Mouse (Mus musculus) stomach, postnatal 0 days (tissue): ENCODE measurements at regions not wholly inside any gene's neighbourhood (a gene's known extent, or its start where the extent isn't known, plus 50 kb on each side); places are given as distances from the start of the nearest gene placed in this dataset.

ENCODE experiments used
- ATAC-seq: fragments of 200-750 bp; cut with Nextera tagmentation; 2 replicates; pipeline ENCODE4 v1.8.0; 2017; ENCODE audit not compliant: low FRiP score, low TSS enrichment
- DNase-seq: peaks from one replicate; pipeline ENCODE4 v3.0.0-alpha.2; 2016; ENCODE audit warnings: low spot score
- H3K27ac ChIP-seq: fragments of 300-500 bp; sonication (generic); replicated peaks from 2 replicates; pipeline ENCODE4 v1.5.1; 2014; ENCODE audit warnings: mild to moderate bottlenecking, control low read depth
- H3K27me3 ChIP-seq: fragments of 300-500 bp; sonication (generic); 2 replicates; pipeline ENCODE4 v1.6.1; 2014; ENCODE audit warnings: low read length; ENCODE audit not compliant: control insufficient read depth, insufficient read depth
- H3K36me3 ChIP-seq: fragments of 300-500 bp; sonication (generic); 2 replicates; pipeline ENCODE4 v1.6.1; 2014; ENCODE audit warnings: low read length, mixed read lengths; ENCODE audit not compliant: control insufficient read depth, insufficient read depth
- H3K4me1 ChIP-seq: fragments of 300-500 bp; sonication (generic); replicated peaks from 2 replicates; pipeline ENCODE4 v1.6.1; 2014; ENCODE audit warnings: antibody characterized with exemption; ENCODE audit not compliant: control insufficient read depth, insufficient read depth
- H3K4me2 ChIP-seq: fragments of 300-500 bp; sonication (generic); replicated peaks from 2 replicates; pipeline ENCODE4 v1.6.1; 2014; ENCODE audit warnings: low read depth, mild to moderate bottlenecking, control low read depth, moderate library complexity
- H3K4me3 ChIP-seq: fragments of 300-500 bp; sonication (generic); 2 replicates; pipeline ENCODE4 v1.5.1; 2014; ENCODE audit warnings: low read depth, low read length, control low read depth
- H3K9ac ChIP-seq: fragments of 300-500 bp; sonication (generic); 2 replicates; pipeline ENCODE4 v1.6.1; 2014; ENCODE audit warnings: mild to moderate bottlenecking, low read length, control low read depth, mixed read lengths
- H3K9me3 ChIP-seq: fragments of 300-500 bp; sonication (generic); 2 replicates; pipeline ENCODE4 v1.6.1; 2016; ENCODE audit warnings: low read length; ENCODE audit not compliant: control insufficient read depth
- CTCF ChIP-seq: IDR thresholded peaks from 2 replicates; pipeline ENCODE4 v1.5.1; 2016; ENCODE audit warnings: antibody characterized with exemption, low read depth, mild to moderate bottlenecking, moderate library complexity
- EP300 ChIP-seq: optimal IDR thresholded peaks from 2 replicates; pipeline ENCODE3; 2016; ENCODE audit warnings: antibody characterized with exemption
- WGBS: fragments of 180-500 bp; shearing (Covaris S2); extraction: QIAGEN DNeasy Blood & Tissue Kit; methylation state at CpG from one replicate; pipeline ENCODE4 v1.1.7; 2014; 5-methylcytosine and 5-hydroxymethylcytosine counted together

GRCm38 (mm10) chr2:172710641-172711040 is 161.2 kb downstream of the Tfap2c start:
- no peaks in the 10 kb centered on the region for H3K27me3 ChIP-seq
- H3K9ac ChIP-seq = no peak overlapping the region
- no peak overlapping the region for H3K27ac ChIP-seq
- TF ChIP-seq CTCF (no peak), EP300 (no peak)
- no peaks in the 10 kb centered on the region for H3K36me3 ChIP-seq
- no peak overlapping the region for H3K4me3 ChIP-seq
- ATAC-seq = no peak
- no peaks in the 10 kb centered on the region for H3K4me1 ChIP-seq
- no peak overlapping the region for H3K4me2 ChIP-seq
- H3K9me3 ChIP-seq = no peaks in the 10 kb centered on the region
- WGBS = 78% methylated on average over 4 of the region's 4 CpGs
- DNase-seq = no peak

- Histone ChIP-seq H3K4me3 (no peak overlapping the region), H3K27ac (no peak overlapping the region), H3K9me3 (no peaks in the 10 kb centered on the region), H3K4me1 (0 out of 2 replicates have a peak, but pooled peaks cover under 1% of the 10 kb centered on the region), H3K4me2 (no peak overlapping the region), H3K9ac (no peak overlapping the region), H3K27me3 (peaks cover 6% of the 10 kb centered on the region; the same call in 1 of the 2 replicates), H3K36me3 (no peaks in the 10 kb centered on the region)
- no peak for DNase-seq
- ATAC-seq = no peak
- TF ChIP-seq CTCF (no peak), EP300 (no peak)
- WGBS = 10% methylated on average over 13 of the region's 13 CpGs
Observed at GRCm38 (mm10) chr2:172726701-172727100, 177.3 kb downstream of the Tfap2c start.

GRCm38 (mm10) chr2:172727576-172727975 is 178.2 kb downstream of the Tfap2c start:
- Histone ChIP-seq H3K27ac (no peak overlapping the region), H3K9me3 (no peaks in the 10 kb centered on the region), H3K4me3 (no peak overlapping the region), H3K9ac (no peak overlapping the region), H3K4me1 (0 out of 2 replicates have a peak, but pooled peaks cover 2% of the 10 kb centered on the region), H3K36me3 (no peaks in the 10 kb centered on the region), H3K27me3 (peaks cover 6% of the 10 kb centered on the region; the same call in 1 of the 2 replicates), H3K4me2 (no peak overlapping the region)
- DNase-seq (no peak), ATAC-seq (no peak)
- 45% methylated on average over 10 of the region's 10 CpGs for WGBS
- TF ChIP-seq EP300 (no peak), CTCF (no peak)

- peak overlapping the region; percentile 38 for H3K4me3 ChIP-seq
- H3K9me3 ChIP-seq = no peaks in the 10 kb centered on the region
- peak overlapping the region; percentile 8; the same call in 1 of the 2 replicates for H3K9ac ChIP-seq
- 1% methylated on average over 47 of the region's 53 CpGs for whole genome bisulfite sequencing
- H3K4me2 ChIP-seq = peak overlapping the region; percentile 69
- H3K36me3 ChIP-seq = no peaks in the 10 kb centered on the region
- DNase-seq (peak; percentile 34), ATAC-seq (no peak)
- H3K4me1 ChIP-seq = 0 out of 2 replicates have a peak, but pooled peaks cover 2% of the 10 kb centered on the region
- peaks cover 6% of the 10 kb centered on the region; the same call in 1 of the 2 replicates for H3K27me3 ChIP-seq
- no peak overlapping the region for H3K27ac ChIP-seq
- 0 out of 2 replicates have a peak, but pooled peaks have one; percentile 4 for TF ChIP-seq CTCF
- TF ChIP-seq EP300 = no peak
Observed at GRCm38 (mm10) chr2:172728240-172728821, 178.9 kb downstream of the Tfap2c start.

- H3K4me2 ChIP-seq = no peak overlapping the region
Observed at GRCm38 (mm10) chr2:172729151-172729550, 179.8 kb downstream of the Tfap2c start.

GRCm38 (mm10) chr2:172729741-172730140 is 180.3 kb downstream of the Tfap2c start:
- no peak overlapping the region for H3K27ac ChIP-seq
- H3K4me1 ChIP-seq = 0 out of 2 replicates have a peak, but pooled peaks cover 2% of the 10 kb centered on the region
- 73% methylated on average over 9 of the region's 9 CpGs for WGBS
- no peak overlapping the region for H3K4me2 ChIP-seq
- no peaks in the 10 kb centered on the region for H3K9me3 ChIP-seq
- no peaks in the 10 kb centered on the region for H3K36me3 ChIP-seq
- H3K4me3 ChIP-seq = no peak overlapping the region
- peaks cover 6% of the 10 kb centered on the region; the same call in 1 of the 2 replicates for H3K27me3 ChIP-seq
- DNase-seq = no peak
- no peak for ATAC-seq
- H3K9ac ChIP-seq = no peak overlapping the region
- TF ChIP-seq EP300 = no peak
- TF ChIP-seq CTCF = no peak

More at GRCm38 (mm10) chr2:172729151-172729550, 179.8 kb downstream of the Tfap2c start:
- H3K27me3 ChIP-seq = peaks cover 6% of the 10 kb centered on the region; the same call in 1 of the 2 replicates
- H3K36me3 ChIP-seq = no peaks in the 10 kb centered on the region
- DNase-seq (no peak), ATAC-seq (no peak)
- no peak for TF ChIP-seq CTCF
- no peak overlapping the region for H3K4me3 ChIP-seq
- H3K27ac ChIP-seq = no peak overlapping the region
- 0 out of 2 replicates have a peak, but pooled peaks cover 2% of the 10 kb centered on the region for H3K4me1 ChIP-seq
- 77% methylated on average over 4 of the region's 4 CpGs for WGBS
- no peaks in the 10 kb centered on the region for H3K9me3 ChIP-seq
- no peak overlapping the region for H3K9ac ChIP-seq
